Mouse (Mus musculus) small intestine, adult 10 weeks (tissue): ENCODE data around the gene Brpf3. TPM values are rescaled to one million over a fixed set of nuclear protein-coding genes. Genes with fewer than 3 reads are reported as not detected.

Source experiments
- polyA plus RNA-seq: library from polyadenylated mRNA; stranded (reverse); fragments of 350-450 nt; fragmentation: Illumina TruSeq; extraction: RNeasy Lipid Tissue Mini Kit (QIAGEN cat#74804); gene quantifications from one replicate; pipeline ENCODE4 v1.2.3, GENCODE M21; 2014; ENCODE audit warnings: low replicate concordance

Brpf3 gene
- 34.0 TPM for polyA plus RNA-seq

GRCm38 (mm10) chr17:28800671-28801412, at the start of gene Brpf3:
Gene Brpf3, plus strand, starts transcription at chr17:28801090.

GRCm38 (mm10) chr17:28769121-28769874, 31.6 kb upstream of the Brpf3 start, which contains the start of gene Mapk13:
Gene Mapk13, plus strand, starts transcription at chr17:28769297.

GRCm38 (mm10) chr17:28858205-28858604, 57.3 kb downstream of the Brpf3 start, which contains the start of gene Pnpla1:
Gene Pnpla1, plus strand, starts transcription at chr17:28858411.

Other genes with a start within 250 kb of the Brpf3 start
- 18.5 TPM for gene Clps, start 240.3 kb upstream of the Brpf3 start, polyA plus RNA-seq
- gene Lhfpl5, start 225.4 kb upstream of the Brpf3 start, polyA plus RNA-seq: not detected
- 146 TPM for gene Srpk1, start 178.4 kb upstream of the Brpf3 start, polyA plus RNA-seq
- gene Slc26a8, start 110.9 kb upstream of the Brpf3 start, polyA plus RNA-seq: not detected
- 42.8 TPM for gene Mapk14, start 109.8 kb upstream of the Brpf3 start, polyA plus RNA-seq
- 1.7 TPM for gene AC170998.1, start 75.0 kb upstream of the Brpf3 start, polyA plus RNA-seq
- gene Mapk13, start 31.8 kb upstream of the Brpf3 start, polyA plus RNA-seq: 3.9 TPM
- gene Pnpla1, start 57.3 kb downstream of the Brpf3 start, polyA plus RNA-seq: 0.33 TPM
- gene 4930539E08Rik, start 114.2 kb downstream of the Brpf3 start, polyA plus RNA-seq: 19.5 TPM
- not detected for gene Pxt1, start 142.8 kb downstream of the Brpf3 start, polyA plus RNA-seq
- 24.6 TPM for gene Kctd20, start 150.9 kb downstream of the Brpf3 start, polyA plus RNA-seq
- gene Stk38, start 206.9 kb downstream of the Brpf3 start, polyA plus RNA-seq: 155 TPM
- gene Srsf3, start 231.5 kb downstream of the Brpf3 start, polyA plus RNA-seq: 477 TPM